Mouse (Mus musculus) CH12.LX (cell line): ENCODE results near the gene Tmem131l. TPM values are rescaled to one million over a fixed set of nuclear protein-coding genes. Genes with fewer than 3 reads are reported as not detected.

ENCODE experiments used
- DNase-seq: peaks from one replicate; pipeline ENCODE4 v3.0.0-alpha.2; 2013; ENCODE audit errors: extremely low read depth
- H3K27ac ChIP-seq: 2 replicates; pipeline ENCODE4 v1.5.1; 2012; ENCODE audit warnings: low read depth, mild to moderate bottlenecking, control low read depth, moderate library complexity; ENCODE audit not compliant: insufficient read depth
- H3K27me3 ChIP-seq: replicated peaks from 2 replicates; pipeline ENCODE3; 2012; ENCODE audit warnings: inconsistent platforms
- H3K36me3 ChIP-seq, 2 experiments: replicated peaks in 1 of 2; 2 replicates each; pipeline versions ENCODE3 to v1.6.1; 2012; ENCODE audit warnings: inconsistent platforms in 1 of 2, low read length in 1 of 2, mild to moderate bottlenecking in 1 of 2, mixed read lengths in 1 of 2, moderate library complexity in 1 of 2; ENCODE audit not compliant: control insufficient read depth in 1 of 2, insufficient read depth in 1 of 2
- H3K4me1 ChIP-seq, 2 experiments: 2 replicates each; pipeline ENCODE4 v1.6.1; 2012; ENCODE audit warnings: inconsistent platforms in 1 of 2, moderate library complexity in 1 of 2; ENCODE audit not compliant: insufficient read depth in 2 of 2, control insufficient read depth in 1 of 2
- H3K4me2 ChIP-seq: 2 replicates; pipeline ENCODE4 v1.6.1; 2012; ENCODE audit warnings: low read depth, mild to moderate bottlenecking, control low read depth; ENCODE audit not compliant: poor library complexity, insufficient read depth, severe bottlenecking
- H3K4me3 ChIP-seq, 3 experiments: fragments of 150-350 bp in 1 of 3; sonication (generic) in 1 of 3; replicated peaks in 1 of 3; 2 replicates each; pipeline versions ENCODE3 to v1.5.1; 2011 to 2012; ENCODE audit warnings: low read depth in 2 of 3, low read length in 2 of 3, mild to moderate bottlenecking in 2 of 3, moderate library complexity in 2 of 3, control low read depth in 1 of 3, improper control_type of control experiment in 1 of 3, inconsistent platforms in 1 of 3, mixed read lengths in 1 of 3; ENCODE audit not compliant: poor library complexity in 1 of 3
- H3K79me2 ChIP-seq: replicated peaks from 2 replicates; pipeline ENCODE4 v1.6.1; 2012; ENCODE audit warnings: mild to moderate bottlenecking, moderate library complexity; ENCODE audit not compliant: control insufficient read depth, poor library complexity, insufficient read depth, severe bottlenecking; ENCODE audit errors: extremely low read depth
- H3K9ac ChIP-seq: 2 replicates; pipeline ENCODE4 v1.6.1; 2012; ENCODE audit warnings: low read depth, mild to moderate bottlenecking, control low read depth, moderate library complexity; ENCODE audit not compliant: insufficient read depth
- H3K9me3 ChIP-seq: replicated peaks from 2 replicates; pipeline ENCODE3; 2012; ENCODE audit warnings: low read length, inconsistent platforms, mixed read lengths
- CTCF ChIP-seq, 2 experiments: IDR thresholded peaks in 1 of 2; conservative IDR thresholded peaks in 1 of 2; 2 replicates each; pipeline ENCODE4 v1.5.1; 2011 to 2012; ENCODE audit warnings: low read depth in 2 of 2, low read length in 2 of 2, improper control_type of control experiment in 1 of 2, inconsistent platforms in 1 of 2, mild to moderate bottlenecking in 1 of 2, moderate library complexity in 1 of 2
- ELF1 ChIP-seq: IDR thresholded peaks from 2 replicates; pipeline ENCODE4 v1.6.1; 2014; ENCODE audit warnings: low read depth, mild to moderate bottlenecking, inconsistent platforms, low read length, improper control_type of control experiment
- EP300 ChIP-seq: IDR thresholded peaks from 2 replicates; pipeline ENCODE4 v1.6.1; 2011; ENCODE audit warnings: low read length, improper control_type of control experiment
- HCFC1 ChIP-seq: IDR thresholded peaks from 2 replicates; pipeline ENCODE4 v1.6.1; 2012; ENCODE audit warnings: low read depth, mild to moderate bottlenecking, inconsistent platforms, low read length, improper control_type of control experiment
- JUND ChIP-seq: conservative IDR thresholded peaks from 2 replicates; pipeline ENCODE4 v1.6.1; 2011; ENCODE audit warnings: low read depth, low read length, improper control_type of control experiment
- MAX ChIP-seq: IDR thresholded peaks from 2 replicates; pipeline ENCODE4 v1.6.1; 2011; ENCODE audit warnings: low read length, improper control_type of control experiment
- NRF1 ChIP-seq: IDR thresholded peaks from 2 replicates; pipeline ENCODE4 v1.6.1; 2014; ENCODE audit warnings: low read depth, mild to moderate bottlenecking, inconsistent platforms, low read length, improper control_type of control experiment, moderate library complexity
- PAX5 ChIP-seq: IDR thresholded peaks from 2 replicates; pipeline ENCODE4 v1.6.1; 2012; ENCODE audit warnings: low read length, inconsistent platforms, mixed read lengths
- RAD21 ChIP-seq: IDR thresholded peaks from 2 replicates; pipeline ENCODE4 v1.6.1; 2011; ENCODE audit warnings: low read depth, mild to moderate bottlenecking, low read length, improper control_type of control experiment, moderate library complexity
- TBP ChIP-seq: conservative IDR thresholded peaks from 2 replicates; pipeline ENCODE4 v1.6.1; 2011; ENCODE audit warnings: low read depth, low read length, improper control_type of control experiment
- dilution Hi-C: fragments of 300-500 bp; cut with MboI; formaldehyde crosslinking; loops from 2 replicates; pipeline ENCODE4 v1.14.3; 2020; ENCODE audit warnings: low sequenced_read_pairs; ENCODE audit not compliant: extremely low pct_unique_long_range_greater_than_20kb, extremely low pct_ligation_motif_present
- in situ Hi-C: fragments of 300-500 bp; cut with MboI; formaldehyde crosslinking; loops from 3 replicates; pipeline ENCODE4 v1.14.3; 2019; ENCODE audit warnings: low sequenced_read_pairs, low pct_ligation_motif_present, low pct_unique_long_range_greater_than_20kb, mixed read lengths
- polyA plus RNA-seq: library from polyadenylated mRNA; unstranded; fragments of >175 nt; gene quantifications from 2 replicates; pipeline ENCODE4 v1.2.1, GENCODE M21; 2012; ENCODE audit warnings: low read depth; ENCODE audit not compliant: insufficient read length
- total RNA-seq, 2 experiments: library from RNA; depleted of rRNA; stranded (reverse); fragments of 300-350 nt in 1 of 2; fragments of >200 nt in 1 of 2; gene quantifications; 2 replicates each; pipeline ENCODE4 v1.2.3; 2012 to 2014

The Tmem131l gene
- total and polyA plus RNA-seq, 3 experiments = 32.7 to 89.7 (median 37.1) TPM

DNA sequence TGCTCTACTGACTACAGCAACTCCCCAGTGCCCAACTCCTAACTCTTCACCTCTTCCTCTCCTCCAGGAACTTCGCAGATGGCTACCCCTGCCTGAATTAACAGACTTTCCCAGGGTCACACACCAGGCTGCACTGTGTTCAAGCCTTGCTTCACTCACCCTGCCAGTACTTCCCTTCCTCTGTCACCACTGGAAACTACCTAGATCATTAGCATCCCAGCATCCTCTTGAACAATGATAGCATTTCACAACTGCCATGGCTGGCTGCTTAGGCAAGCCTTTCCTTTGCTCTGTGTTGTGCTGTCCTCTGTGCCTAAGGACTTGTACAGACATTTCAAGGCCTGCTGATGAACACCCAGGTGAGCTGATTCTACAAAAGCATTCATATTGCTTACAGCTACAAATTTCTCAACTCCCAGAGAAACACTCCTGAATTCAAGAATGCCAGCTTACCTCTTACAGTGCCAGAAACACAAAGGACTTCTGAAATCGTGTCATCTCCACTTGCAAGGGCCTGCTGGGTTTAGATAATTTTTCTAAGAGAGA, 23.5 kb upstream of the Tmem131l start:
- in situ Hi-C loops (loop anchor here (25.0 kb wide), 1 partner anchor 249 kb away; the partner anchor contains the start of gene Trim2), dilution Hi-C loops (no loop called here)
- Histone ChIP-seq H3K4me1 (peaks cover 24 to 69% of the 10 kb centered on the region in 2 experiments), H3K4me2 (no peak overlapping the region), H3K9me3 (peaks cover 3% of the 10 kb centered on the region), H3K27ac (no peak overlapping the region), H3K36me3 (no peaks in the 10 kb centered on the region), H3K27me3 (no peaks in the 10 kb centered on the region), H3K9ac (no peak overlapping the region), H3K79me2 (no peaks in the 10 kb centered on the region), H3K4me3 (no peak overlapping the region)
- no peak for DNase-seq
- TF ChIP-seq HCFC1 (no peak), EP300 (0 out of 2 replicates have a peak, but pooled peaks have one; percentile 11)

DNA sequence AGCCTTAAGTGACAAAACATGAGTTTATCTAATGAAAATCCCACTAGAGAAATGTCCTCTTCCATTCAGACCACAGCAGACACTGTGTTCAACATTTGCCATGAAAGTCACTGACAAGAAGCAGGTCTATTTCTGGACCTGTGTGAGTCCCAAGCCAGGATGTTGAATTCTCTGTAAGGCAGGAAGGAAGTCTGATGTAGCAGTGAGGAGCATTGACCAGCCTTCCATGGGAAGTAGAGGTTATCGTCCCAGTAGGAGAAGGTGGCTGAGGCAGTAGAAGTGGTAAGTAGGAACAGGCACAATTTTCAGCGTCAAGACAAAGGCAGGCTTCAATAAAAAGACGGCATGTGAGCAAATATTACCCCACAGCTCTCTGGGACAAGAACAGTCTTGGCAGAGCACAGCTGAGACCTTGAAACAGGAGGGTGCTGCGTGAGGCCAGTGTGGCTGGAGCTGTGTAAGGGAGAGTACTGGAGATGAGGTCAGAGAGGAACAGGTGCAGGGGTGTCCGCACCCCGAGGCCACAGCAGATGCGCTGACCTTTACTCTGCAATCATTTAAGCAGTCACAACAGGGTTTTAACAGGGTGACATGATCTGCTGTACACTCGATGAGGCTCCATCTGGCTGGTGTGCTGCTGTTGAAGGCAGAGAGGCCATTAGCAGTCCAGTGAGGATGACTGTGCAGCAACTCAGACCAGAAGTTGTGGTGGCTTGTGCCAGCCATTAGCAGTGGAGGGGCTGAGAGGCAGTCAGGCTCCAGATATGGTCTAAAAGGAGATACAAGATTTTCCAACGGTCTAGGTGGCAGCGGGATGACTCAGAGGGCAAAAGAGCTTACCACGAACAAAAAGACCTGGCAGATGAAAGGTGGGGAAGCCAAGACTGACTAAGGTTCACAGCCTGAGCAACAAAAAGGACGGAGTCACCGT, 21.8 kb upstream of the Tmem131l start:
- peaks cover 18 to 52% of the 10 kb centered on the region in 2 experiments for H3K4me1 ChIP-seq
- no peak overlapping the region for H3K4me3 ChIP-seq
- H3K36me3 ChIP-seq = no peaks in the 10 kb centered on the region
- TF ChIP-seq NRF1 = no peak
- no peak for TF ChIP-seq PAX5
- no peak overlapping the region for H3K9ac ChIP-seq
- DNase-seq = no peak
- in situ Hi-C loops (loop anchor here (25.0 kb wide), 1 partner anchor 251 kb away; the partner anchor contains the start of gene Trim2), dilution Hi-C loops (no loop called here)
- no peaks in the 10 kb centered on the region for H3K27me3 ChIP-seq
- peaks cover 3% of the 10 kb centered on the region for H3K9me3 ChIP-seq
- H3K27ac ChIP-seq = no peak overlapping the region
- H3K79me2 ChIP-seq = no peaks in the 10 kb centered on the region
- no peak overlapping the region for H3K4me2 ChIP-seq

DNA sequence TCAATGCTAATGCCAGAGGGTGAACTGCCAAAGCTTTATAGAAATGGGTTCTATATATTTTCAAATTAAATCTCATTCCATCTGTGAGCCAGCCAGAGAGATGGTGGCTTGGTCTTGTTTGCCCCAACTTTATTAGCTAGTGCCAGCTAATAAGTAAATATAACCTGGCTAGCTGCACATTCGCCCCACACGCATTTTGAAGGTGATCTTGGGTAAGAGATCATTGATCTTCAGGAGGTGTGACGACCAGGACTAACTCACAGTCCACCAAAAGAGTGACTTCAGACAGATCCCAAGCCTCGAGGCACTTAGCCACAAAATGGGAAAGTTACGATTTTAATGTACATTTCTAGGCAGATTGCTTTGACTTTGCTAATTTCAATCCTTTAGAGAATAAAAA, 21.0 kb upstream of the Tmem131l start:
- Histone ChIP-seq H3K4me3 (no peak overlapping the region), H3K27me3 (no peaks in the 10 kb centered on the region), H3K9ac (no peak overlapping the region), H3K4me2 (no peak overlapping the region), H3K4me1 (peaks cover 18 to 44% of the 10 kb centered on the region in 2 experiments), H3K36me3 (no peaks in the 10 kb centered on the region), H3K27ac (no peak overlapping the region), H3K79me2 (no peaks in the 10 kb centered on the region), H3K9me3 (peaks cover 3% of the 10 kb centered on the region)
- in situ Hi-C loops = loop anchor here (25.0 kb wide), 1 partner anchor 251 kb away; the partner anchor contains the start of gene Trim2
- DNase-seq = no peak
- TF ChIP-seq HCFC1 = no peak
- TF ChIP-seq MAX = no peak
- TF ChIP-seq TBP = no peak
- no peak for TF ChIP-seq CTCF (conservative IDR thresholded peaks at IDR 0.05 in 1 of 2, IDR thresholded peaks at IDR 0.05 in 1 of 2; ENCODE audit: low read depth in 2 of 2, low read length in 2 of 2)
- no peak for TF ChIP-seq JUND
- no peak for TF ChIP-seq RAD21
- TF ChIP-seq ELF1 = no peak
- dilution Hi-C loops = no loop called here
